Mouse (Mus musculus) CD4-positive, CD25-positive, alpha-beta regulatory T cell, adult 4 months (primary cell): ENCODE measurements around the gene Nckap5. TPM values are rescaled to one million over a fixed set of nuclear protein-coding genes. Genes with fewer than 3 reads are reported as not detected.

ENCODE experiments used
- ATAC-seq: one replicate; pipeline ENCODE4 v1.8.0; 2017
- polyA plus RNA-seq, 2 experiments: library from polyadenylated mRNA; unstranded; fragments of 100-300 nt; shearing (Covaris generic); gene quantifications; one replicate each; pipeline ENCODE4 v1.2.1; 2017

Nckap5 gene
- polyA plus RNA-seq, 2 experiments from 2014 or later = 2.1 to 2.3 TPM

DNA sequence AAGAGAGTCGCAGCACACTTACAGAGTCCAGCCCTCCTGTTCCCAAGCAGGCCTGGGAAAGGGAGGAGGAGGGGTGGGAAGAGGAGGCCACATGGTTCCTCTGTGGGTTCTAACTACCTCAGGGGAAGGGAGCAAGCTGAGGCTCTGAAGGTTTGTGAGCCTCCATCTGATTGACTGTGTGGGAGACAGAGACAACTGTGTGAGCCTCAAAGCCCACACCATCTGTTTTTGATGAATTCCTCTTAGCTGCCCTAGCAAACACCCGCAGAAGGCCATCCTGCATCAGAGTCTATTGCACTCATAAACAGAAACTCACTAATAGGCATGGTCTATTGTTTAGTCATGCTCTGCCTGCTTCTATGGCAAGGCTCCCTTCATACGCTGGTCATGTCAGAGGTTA, 834.1 kb downstream of the Nckap5 start:
- ATAC-seq = no peak

- ATAC-seq = no peak
These were observed 842.8 kb downstream of the Nckap5 start for GRCm38 (mm10) chr1:125987803-125988202.

GRCm38 (mm10) chr1:125984570-125984969, 846.0 kb downstream of the Nckap5 start:
- ATAC-seq = no peak

DNA sequence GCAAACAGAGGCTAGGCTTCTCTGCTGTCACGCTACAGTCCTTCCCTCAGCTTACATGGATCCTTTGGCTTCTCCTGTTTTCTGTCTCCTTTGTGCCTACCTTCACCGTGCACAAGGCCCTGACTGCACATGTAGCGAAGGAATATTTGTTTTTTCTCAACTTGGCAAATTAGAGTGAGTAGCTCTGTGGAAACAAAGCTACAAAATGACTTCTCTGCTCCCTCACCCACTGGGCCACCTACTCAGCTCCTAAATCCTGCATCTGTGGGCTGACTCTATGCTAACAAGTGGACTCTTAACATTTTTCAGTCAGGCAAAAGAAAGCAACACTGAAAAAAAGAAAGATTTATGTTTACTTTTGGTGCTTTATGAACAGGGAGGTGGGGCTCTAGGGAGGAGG, 856.0 kb downstream of the Nckap5 start:
- ATAC-seq = no peak

GRCm38 (mm10) chr1:125971933-125972332, 858.7 kb downstream of the Nckap5 start:
- ATAC-seq = no peak

GRCm38 (mm10) chr1:125967671-125968070, 862.9 kb downstream of the Nckap5 start:
- no peak for ATAC-seq

DNA sequence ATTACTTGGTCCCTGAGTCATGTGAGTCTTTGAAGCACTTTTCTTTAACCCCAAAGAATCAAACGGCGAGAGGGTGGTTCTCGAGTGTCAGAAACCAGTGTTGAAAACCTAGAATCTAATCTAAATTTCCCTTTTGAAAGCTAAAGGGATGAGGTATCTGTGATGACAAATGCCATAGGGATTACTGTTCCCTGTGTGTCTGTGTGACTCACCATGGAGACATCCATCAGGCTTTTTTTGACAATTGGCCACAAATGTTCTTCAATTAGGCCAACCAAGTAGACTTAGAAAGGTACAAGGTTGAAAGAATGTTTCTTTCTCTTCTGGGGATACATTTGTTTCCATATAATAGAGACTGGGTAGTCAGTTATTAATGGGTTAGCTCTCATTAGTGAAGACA, 879.6 kb downstream of the Nckap5 start:
- ATAC-seq = no peak

DNA sequence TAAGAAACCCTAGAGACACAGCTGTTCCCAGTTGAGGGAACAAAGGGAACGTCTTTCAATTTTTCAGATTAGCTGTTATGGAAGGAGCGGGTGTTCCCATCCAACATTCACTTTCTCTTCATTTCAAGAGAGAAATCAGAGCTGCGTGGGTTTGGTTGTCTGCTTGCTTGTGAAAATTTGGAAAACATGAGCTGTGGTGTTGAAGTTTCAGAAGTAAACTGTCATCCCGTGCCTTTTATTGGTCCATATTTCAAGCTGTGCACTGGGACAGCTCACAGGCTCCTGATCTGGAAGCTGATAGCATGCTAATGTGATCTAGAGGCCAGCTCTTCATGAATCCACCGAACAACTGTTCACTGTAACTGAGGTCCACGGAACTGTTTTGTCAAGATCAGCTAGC, 881.5 kb downstream of the Nckap5 start:
- ATAC-seq = no peak

DNA sequence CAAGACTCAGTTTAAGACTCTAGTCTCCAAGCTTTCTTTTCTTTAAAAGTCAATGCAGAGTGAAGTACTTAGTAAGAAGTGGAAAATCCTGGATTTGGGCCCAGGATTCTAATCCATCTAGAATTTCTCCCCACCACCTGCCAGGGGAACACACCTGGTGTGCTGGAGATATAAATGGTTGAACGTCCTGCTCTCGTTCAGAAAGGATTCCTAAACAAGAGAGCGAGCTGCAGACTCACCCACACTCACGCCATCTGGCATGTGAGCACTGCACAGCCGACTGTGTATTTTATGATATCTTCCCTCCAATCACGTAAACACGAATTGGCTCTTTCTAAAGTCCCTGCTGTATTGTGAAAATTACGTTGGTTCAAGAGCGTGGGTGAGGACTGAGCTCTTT, 885.5 kb downstream of the Nckap5 start:
- no peak for ATAC-seq

DNA sequence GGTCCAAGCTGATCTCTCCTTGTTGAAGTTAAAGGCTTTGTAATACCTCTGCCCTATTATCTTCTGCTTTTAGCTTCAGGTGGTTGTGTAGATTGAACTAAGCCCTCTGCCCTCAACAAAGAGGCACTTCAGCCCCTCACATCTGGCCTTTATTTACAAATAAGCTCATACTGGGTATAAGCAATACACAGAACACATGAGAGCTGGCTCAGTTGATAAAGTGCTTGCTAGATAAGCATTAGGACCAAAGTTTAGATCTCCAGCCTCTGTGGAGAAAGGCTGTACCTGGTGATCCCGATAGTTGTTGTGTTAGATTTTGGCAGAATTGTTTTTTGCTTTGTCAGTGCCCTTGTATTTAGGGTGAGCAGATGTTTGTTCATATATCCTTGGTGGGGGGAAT, 887.3 kb downstream of the Nckap5 start:
- no peak for ATAC-seq

DNA sequence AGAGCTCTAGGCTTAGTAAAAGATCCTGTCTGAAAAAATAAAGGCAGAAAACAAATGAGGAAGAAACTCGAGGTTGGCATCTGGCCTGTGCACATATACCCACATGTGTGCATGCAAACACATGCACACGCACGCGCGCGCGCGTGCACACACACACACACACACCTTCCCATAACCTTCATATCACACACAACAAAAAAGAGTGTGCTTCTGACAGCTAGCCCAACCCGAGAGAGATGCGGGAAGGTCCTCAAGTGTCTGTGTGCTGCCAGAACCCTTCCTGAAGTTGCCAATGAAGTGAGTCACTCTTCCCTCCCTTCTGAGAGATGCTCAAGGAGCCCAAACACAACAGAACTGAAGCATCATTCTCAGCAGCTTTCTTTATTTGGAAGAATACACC, 905.1 kb downstream of the Nckap5 start:
- ATAC-seq = no peak

DNA sequence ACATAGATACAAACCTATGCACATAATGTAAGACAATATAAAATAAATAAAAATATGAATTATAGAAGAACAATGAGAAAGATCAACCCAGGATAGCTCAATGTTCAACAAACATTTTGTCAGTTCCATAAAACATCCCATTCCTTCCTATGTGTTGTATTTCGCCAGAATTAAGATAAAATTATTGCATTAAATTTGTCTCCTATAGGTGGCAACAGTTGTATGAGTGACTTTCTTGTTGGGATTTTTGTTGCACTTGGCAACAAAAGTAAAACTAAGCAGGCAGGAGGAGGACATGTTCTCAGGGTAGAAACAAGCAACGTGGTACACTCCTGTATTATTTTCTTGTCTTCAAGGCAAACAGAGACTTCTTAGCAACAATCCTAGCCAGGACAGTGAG, 907.5 kb downstream of the Nckap5 start:
- no peak for ATAC-seq

GRCm38 (mm10) chr1:125920696-125921095, 909.9 kb downstream of the Nckap5 start:
- ATAC-seq = no peak

GRCm38 (mm10) chr1:125912601-125913600, 917.7 kb downstream of the Nckap5 start, which contains the start of gene Lypd1:
Lypd1 (minus strand) TSS chr1:125913101.
- no peak for ATAC-seq

DNA sequence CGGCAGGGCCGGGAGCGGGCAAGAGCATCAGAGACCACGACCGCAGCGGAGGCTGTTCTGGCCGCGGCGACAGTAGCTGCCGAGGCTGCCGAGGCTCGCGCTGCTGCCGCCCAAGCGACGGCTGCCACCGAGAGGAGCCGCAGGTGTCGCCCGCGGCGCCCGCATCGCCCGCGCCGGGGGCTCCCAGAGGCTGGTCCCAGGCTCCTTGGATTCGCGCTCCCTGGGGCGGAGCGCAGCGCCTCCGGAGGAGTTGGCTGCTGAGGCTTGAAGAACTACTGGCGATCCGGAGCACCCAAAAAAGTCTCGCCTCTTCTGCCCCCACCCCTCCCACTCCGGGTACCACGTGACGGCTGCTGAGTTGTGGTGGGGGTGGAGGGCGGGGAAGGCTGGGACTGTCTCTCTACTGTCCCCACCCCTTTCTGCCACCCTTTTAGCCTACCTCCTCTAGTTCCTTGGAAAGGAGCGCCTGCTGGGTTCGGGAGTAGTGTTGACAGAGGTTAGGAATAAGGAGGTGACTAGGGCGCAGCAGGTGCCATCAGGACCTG, 918.6 kb downstream of the Nckap5 start:
- no peak for ATAC-seq

DNA sequence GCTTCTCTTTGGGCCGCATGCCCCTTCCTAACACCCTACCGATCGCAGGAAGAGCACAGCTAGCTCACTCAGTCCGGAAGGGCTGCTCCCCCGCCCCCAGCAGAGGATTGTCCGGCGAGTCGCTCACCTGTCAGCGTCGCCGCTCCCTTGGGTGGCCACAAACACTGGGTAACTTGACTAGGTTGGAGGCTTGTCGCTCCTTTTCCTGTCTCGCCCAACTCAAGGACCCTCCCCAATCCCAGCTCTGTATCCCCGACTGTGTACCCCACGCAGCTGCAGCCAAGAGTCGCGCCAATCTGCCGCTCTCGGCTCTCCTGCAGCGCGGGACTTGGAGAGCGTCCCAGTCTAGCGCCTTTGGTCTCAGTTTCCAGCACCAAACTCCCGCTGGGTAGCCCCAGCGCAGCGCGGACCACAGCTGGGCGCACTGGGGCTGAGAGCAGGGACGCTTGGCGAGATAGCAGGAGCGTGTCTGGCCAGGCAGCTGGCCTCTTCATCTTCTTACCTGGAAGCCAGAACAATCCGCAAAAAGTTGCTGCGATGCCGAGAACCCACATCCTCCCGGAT, 919.2 kb downstream of the Nckap5 start:
- no peak for ATAC-seq

- ATAC-seq = no peak
These were observed 919.7 kb downstream of the Nckap5 start for GRCm38 (mm10) chr1:125910871-125911265.

- ATAC-seq = no peak
These were observed 920.3 kb downstream of the Nckap5 start for GRCm38 (mm10) chr1:125910211-125910870.

DNA sequence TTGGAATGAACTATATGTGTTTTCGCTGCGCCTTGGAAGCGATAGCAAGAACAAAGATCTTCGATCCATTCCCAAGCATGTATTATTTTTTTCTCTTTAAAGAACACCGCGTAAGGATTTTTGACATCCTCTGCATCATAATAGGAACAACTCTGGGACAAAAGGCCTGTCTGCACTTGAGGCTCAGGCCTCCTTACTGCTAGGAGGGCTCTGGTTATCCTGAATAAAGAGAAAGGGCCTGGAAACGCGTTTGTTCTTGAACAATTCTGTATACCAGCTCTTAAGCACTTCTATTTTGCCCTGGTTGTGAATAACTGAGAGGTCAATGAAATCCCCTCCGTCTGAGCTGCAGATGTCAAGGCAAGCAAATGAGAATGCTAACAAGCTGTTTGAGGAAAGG, 937.4 kb downstream of the Nckap5 start:
- no peak for ATAC-seq

DNA sequence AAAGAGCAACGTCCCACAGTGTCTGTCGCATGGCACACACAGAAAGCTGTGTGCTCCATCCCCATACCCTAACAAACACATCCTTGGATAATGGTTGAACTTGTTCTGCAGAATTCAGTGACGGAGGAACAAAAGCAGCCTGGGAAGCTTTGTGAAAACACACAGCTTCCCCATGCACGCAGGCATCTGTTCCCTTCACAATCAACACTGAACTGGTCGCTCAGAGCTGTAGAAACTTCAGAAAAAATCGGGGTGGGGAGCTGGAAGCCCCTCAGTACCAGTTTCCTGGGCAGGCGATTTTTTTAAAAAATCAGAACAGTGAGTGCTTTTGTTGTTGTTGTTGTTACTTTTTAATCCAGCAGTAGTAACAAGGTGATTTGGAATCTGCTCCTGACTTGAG, 960.5 kb downstream of the Nckap5 start:
- no peak for ATAC-seq
